Mouse (Mus musculus): ENCODE results near the gene Slc22a18.
A peak's percentile ranks its signal among the peaks of the same experiment; 100 is the strongest.
"Not testable (repeated sequence)": the region's sequence is repeated elsewhere in the genome, so short reads cannot be mapped to it uniquely, and the experiment has no call there.

Slc22a18 gene

DNA sequence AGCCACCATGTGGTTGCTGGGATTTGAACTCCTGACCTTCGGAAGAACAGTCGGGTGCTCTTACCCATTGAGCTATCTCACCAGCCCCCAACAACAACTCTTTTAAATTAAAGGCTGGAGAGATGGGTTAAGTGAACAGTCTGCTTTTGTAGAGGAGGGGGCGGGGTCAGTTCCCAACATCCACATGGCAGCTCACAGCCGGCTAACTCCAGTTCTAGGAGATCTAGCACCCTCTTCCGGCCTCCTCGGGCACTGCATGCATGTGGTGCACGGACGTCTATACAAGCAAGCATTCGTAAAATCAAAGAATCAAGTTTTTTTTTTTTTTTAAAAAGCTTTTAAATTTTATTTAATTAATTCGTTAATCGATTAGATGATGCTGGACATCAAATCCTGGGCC is 32.3 kb downstream of the Slc22a18 start:
- DNase-seq = peak; percentile 81

DNA sequence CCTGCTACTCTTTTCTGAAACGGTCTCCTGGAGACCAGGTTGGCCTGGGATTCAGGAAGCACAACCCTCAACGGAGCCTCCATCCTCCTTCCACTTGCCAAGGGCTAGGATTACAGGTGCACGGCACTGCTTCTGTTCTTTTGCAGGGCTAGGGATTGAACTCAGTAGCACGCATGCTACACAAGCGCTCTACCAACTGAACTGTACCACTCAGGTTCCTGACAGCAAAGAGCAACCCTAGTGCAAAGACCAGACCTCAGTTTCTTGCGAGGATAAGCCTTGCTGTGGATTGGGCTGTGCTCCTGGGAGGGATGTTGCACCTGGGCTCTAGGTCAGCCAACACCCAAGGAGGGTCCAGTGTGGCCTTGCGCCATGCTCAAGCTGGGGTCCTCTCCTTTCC is 32.7 kb downstream of the Slc22a18 start:
- no peak for DNase-seq

DNA sequence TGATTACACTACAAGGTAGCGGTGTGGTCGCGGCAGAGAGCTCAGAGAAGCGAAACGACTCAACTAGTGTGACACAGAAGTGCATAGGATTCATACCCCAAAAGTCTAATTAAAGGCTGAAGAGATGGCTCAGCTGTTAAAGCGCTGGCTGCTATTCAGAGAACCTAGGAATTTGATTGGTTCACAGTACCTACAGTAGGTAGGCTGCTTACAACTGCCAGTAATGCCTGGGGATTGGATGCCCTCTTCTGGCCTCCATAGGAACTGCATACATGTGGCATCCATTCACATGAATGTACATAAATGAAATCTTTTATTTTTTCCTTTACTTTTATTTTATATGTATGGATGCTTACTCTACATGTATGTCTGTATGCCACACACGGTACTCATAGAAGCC is 33.1 kb downstream of the Slc22a18 start:
- peak; percentile 64 for DNase-seq

DNA sequence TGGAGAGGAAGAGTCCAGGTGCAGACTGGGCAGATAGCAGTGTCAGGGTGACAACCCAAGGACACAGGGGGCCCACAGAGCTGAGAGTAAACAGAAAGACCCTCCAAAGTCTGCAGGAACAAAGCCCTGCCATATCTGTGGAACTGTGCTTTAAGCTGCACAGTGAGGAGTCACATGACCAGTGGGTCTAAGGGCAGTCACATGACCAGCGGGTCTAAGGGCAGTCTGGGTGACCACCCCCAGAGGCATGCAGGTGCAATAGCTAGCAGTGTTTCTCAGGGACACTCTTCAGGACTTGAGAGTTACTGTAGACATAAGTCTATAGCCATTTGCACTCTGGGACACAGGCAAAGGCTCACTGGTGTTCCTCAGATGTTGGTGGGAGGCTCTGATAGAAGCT is 36.0 kb downstream of the Slc22a18 start:
- DNase-seq = no peak

DNA sequence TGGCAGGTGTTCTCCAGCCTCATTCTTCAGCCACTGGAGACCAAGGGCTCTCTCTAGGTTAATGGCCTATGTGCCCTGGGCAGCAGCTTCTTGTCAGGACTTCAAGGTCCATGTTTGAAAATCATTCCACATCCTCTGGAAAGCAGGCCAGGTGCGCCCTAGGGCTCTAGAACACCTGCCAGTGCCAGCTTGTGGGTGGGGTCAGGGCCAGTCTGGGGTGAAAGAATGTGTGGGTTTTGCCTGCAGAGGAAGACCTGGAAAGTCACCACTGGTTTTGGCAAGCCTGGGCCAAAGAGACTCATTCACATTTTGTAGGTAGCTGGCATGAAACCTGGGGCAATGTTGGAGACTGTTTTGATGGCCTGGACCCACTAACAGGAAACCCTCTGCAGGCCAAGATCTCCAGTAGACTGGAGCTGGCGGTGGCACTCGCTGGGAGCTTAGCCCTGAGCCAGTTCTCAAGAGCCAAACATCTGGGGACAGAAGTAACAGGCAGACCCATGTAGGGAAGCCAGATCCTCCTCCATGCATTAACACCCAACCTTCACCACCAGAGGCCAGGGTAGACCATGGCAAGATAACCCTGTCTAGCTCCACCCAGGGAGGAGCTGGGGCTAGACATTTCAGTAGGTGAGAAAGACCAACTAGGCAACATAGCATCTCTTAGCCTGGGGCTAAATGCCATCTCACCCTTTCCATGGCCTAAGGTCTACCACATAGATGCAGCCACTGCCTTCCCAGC is 37.2 kb downstream of the Slc22a18 start:
- DNase-seq = no peak

DNA sequence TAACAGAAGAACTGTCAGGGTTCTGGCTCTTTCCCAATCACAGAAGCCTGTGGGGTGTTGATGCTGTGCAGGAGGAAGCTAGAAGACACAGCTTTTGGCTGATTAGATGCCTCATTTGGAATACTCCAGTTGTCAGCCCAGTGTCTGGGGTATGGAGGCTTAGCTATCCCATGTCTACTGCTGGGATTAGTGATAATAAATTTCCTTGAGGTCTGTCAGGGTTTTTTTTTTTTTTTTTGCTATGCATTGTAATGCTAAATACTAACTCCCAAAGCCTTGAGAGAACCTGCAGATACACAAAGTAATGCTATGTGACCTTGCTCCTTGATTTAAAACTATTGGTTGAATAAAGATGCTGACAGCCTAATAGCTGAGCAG is 37.8 kb downstream of the Slc22a18 start:
- no peak for DNase-seq

DNA sequence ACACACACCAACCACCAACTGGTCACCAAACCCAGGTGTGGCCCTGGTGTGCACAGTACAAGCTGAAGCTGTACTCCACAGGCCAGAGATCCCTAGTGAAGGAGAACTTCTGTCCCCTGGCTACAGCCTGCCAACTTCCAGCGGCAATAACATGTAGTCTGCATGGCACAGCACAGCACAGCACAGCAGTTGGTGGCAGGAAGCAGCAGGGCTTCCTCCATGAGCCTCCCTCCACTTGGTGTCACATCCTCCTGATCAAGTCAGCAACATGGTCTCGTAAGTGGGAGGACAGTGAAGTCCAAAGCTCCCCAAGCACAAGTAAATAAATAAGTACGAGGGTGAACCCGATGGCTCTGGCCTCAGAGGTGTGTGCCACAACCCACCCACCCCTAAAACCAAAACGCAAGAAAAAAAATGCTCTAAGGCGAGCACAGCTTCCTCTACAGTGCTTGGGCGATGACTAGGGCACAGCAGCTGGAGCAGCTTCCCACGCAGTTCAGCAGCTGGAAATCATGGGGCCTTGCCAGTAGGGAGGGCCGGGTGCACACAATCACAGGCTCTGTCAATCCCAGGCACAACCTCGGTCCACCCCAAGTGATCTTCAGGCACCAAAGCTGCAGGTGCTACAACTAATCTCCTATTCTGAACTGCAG is 40.4 kb downstream of the Slc22a18 start:
- DNase-seq = no peak

DNA sequence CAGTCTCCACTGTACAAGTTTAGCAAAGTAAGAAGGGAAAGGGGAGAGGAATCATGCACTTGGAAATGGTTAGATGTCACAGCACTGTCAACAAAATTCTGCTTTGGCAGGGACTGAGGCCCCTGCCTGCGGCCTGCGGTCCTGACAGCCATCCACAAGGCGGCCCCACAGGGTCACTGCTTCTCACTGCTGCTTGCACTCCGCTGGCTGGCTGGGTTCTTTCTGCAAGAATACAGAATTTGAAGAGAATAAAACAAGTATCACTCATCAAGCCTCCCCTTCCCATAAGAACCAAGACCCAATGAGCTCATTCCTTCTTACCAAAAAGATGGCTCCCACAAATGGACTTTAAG is 40.9 kb downstream of the Slc22a18 start:
- no peak for DNase-seq

DNA sequence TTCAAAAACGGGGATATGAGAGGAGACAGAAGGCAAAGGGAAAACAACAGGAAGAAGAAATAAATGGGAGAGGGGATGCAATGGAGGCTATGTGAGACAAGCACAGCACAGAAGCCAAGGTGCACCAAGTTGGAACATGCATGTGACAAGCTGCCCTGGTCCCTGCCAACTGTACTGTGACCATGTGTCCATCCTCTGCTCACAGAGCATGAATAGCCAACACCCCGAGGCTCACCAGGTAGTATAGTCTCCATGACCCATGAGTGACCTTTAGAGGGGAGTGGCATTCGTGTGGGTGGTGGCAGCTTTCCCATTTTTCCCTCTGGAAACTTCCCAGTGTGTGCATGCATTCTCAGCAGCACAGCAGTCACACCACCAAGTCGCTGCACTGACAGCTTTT is 45.8 kb downstream of the Slc22a18 start:
- no peak for DNase-seq

DNA sequence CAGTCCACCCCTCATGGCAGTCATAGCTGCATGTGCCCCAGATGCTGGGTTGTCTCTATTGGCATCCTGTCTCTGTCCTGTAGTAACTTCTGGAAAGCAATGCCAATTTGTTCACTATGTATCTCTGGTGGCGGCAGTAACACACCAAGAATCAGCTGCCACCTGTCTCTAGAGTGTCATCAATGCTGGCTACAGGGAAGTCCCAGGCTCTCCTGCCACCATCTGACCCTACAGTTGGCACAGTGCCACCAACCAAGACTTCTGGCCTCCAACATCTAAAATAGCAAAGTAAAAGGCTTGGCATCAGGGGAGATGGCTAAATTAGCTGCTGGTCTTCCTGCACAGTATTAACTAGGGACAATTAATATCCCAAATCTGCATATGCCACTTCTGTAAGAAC is 58.9 kb downstream of the Slc22a18 start:
- DNase-seq = no peak

DNA sequence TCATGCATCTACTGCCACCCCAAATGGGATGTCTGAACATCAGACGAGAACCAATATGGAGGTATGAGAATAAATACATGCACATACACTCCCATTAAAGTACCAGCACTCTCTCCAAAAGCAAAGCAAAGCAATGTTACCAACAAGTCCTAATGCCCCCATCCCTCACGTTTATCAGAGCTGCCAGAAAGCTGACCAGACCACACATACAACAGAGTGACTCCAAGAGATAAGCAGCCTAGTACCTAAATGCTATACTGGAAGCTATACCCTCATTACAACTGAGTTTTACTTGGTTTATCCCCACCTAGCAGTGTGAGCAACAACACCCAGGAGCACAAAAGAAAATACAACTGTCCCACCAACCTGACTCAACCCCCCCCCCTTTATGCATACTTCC is 59.7 kb downstream of the Slc22a18 start:
- DNase-seq = no peak

DNA sequence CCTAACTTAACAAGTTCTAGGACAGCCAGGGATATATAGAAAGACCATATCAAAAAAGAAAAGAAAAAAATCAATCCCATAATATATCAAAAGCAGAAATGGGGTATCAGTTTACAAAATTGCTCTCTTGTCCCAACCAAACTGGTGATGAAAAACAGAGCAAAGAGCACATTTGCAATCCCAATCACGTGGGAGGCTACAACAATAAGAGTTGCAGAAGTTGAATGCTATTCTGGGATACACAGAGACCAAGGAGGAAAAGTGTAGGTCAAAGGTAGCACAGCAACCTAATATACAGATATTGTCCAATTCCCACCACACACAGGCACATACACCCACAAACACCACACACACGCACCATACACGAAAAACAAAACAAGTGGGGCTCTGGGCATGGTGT is 62.7 kb downstream of the Slc22a18 start:
- DNase-seq = no peak

DNA sequence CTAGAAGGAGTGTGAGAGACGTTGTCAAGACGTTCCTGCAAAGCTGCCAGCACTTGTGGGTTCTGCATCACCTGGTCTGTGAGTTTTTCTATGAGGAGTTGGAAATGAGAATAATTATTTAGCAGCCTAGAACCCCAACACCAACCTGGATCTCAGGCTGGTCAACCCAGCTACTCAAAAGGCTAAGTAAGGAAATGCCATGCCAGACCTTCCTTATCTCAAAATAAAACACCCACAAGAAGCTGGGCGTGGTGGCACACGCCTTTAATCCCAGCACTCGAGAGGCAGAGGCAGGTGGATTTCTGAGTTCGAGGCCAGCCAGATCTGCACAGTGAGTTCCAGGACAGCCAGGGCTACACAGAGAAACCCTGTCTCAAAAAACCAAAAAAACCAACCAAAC is 64.7 kb downstream of the Slc22a18 start:
- DNase-seq = not testable (repeated sequence)

DNA sequence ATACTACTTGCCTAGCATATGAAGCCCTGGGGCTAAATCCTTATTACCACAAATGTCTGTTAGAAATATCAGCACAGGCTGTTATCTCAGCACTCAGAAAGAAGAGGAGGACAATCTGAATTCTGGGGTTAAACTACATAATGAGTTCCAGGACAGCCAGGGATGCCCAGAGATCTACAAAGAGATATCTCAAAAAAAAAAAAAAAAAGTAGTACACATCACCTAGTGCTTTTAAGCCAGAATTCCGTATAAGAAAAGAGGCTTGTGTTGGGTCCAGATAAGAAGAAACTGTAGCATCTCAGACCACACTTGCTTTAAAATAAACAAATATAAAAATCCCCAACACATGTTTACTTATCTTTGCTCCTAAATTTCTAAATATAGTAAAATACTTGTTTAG is 65.1 kb downstream of the Slc22a18 start:
- DNase-seq = no peak

DNA sequence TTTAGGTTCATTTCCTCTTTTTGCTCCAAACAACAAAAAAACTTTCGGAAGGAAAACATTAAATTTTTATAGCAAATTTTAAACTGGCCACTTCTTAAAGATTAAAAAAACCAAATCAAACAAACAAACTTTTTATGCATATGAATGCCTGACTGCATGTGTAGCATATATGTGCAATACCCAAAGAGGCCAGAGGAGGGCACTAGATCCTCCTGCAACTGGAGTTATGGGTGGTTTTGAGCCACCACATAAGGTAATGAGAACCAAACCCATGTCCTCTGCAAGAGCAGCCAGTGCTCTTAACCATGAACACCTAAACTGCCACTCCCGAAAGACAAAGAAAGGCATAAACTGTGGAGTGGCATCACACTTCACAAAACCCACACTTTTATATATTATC is 70.8 kb downstream of the Slc22a18 start:
- DNase-seq = peak; percentile 50

DNA sequence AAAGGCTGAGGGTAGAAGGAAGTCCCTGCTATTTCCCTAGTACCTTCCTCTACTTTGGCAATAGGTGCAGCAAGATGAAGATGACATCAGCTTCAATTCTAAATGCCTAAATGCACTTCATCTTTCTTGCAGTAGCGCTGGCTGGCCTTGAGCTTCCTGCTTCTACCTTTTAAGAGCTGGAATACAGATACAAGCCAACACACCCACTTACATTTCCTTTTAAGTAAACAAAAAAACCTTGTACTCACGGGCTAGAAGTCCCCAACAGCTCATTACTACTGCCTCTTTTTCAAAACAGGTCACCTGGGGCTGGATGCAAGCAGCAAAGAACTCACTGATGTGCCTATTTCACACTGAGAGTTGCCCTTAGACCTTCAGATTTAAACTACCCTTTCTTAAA is 73.0 kb downstream of the Slc22a18 start:
- no peak for DNase-seq

DNA sequence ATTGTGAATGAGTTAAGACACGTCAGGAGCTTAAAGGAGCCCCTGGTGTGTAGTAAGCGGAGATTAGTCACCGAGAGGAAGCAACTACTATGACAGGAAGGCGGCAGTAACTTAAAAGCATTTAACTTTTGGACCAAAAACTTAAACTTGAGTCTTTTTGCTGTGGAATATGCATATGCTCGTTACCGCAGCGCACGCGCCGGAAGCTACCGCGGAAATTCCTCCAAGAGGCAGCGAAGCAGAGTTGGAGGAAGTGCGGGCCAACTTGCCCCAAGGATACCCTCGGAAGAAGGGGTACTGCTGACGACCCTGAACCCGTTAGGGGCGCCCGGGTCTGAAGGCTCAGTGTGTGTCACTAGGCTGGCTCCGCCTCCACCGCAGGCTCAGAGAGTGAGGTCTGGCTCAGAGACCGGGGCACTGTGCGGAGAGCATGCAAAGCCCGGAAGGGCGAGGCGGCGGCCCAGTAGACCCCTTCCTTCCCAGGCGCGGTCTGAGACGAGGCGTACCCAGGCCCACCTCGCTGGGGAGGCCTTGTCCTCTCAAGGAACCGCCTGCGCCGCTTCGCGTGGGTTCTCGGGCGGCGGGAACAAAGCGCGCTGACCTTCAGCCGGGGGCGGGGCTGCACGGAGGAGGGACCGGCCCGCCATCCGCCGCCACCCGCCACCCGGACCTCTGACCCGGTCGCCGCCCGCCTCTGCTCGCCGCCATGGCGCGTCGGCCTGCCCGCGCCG is 74.9 kb downstream of the Slc22a18 start:
- peak; percentile 80 for DNase-seq

Data from thymus, postnatal 25 days (tissue).